Mouse (Mus musculus) CH12.LX (cell line): ENCODE measurements around the gene Gm20388. TPM values are rescaled to one million over a fixed set of nuclear protein-coding genes. Genes with fewer than 3 reads are reported as not detected.

Source experiments
- DNase-seq: peaks from one replicate; pipeline ENCODE4 v3.0.0-alpha.2; 2013; ENCODE audit errors: extremely low read depth
- H3K27ac ChIP-seq: 2 replicates; pipeline ENCODE4 v1.5.1; 2012; ENCODE audit warnings: low read depth, mild to moderate bottlenecking, control low read depth, moderate library complexity; ENCODE audit not compliant: insufficient read depth
- H3K27me3 ChIP-seq: replicated peaks from 2 replicates; pipeline ENCODE3; 2012; ENCODE audit warnings: inconsistent platforms
- H3K36me3 ChIP-seq, 2 experiments: replicated peaks in 1 of 2; 2 replicates each; pipeline versions ENCODE3 to v1.6.1; 2012; ENCODE audit warnings: inconsistent platforms in 1 of 2, low read length in 1 of 2, mild to moderate bottlenecking in 1 of 2, mixed read lengths in 1 of 2, moderate library complexity in 1 of 2; ENCODE audit not compliant: control insufficient read depth in 1 of 2, insufficient read depth in 1 of 2
- H3K4me1 ChIP-seq, 2 experiments: 2 replicates each; pipeline ENCODE4 v1.6.1; 2012; ENCODE audit warnings: inconsistent platforms in 1 of 2, moderate library complexity in 1 of 2; ENCODE audit not compliant: insufficient read depth in 2 of 2, control insufficient read depth in 1 of 2
- H3K4me2 ChIP-seq: 2 replicates; pipeline ENCODE4 v1.6.1; 2012; ENCODE audit warnings: low read depth, mild to moderate bottlenecking, control low read depth; ENCODE audit not compliant: poor library complexity, insufficient read depth, severe bottlenecking
- H3K4me3 ChIP-seq, 3 experiments: fragments of 150-350 bp in 1 of 3; sonication (generic) in 1 of 3; replicated peaks in 1 of 3; 2 replicates each; pipeline versions ENCODE3 to v1.5.1; 2011 to 2012; ENCODE audit warnings: low read depth in 2 of 3, low read length in 2 of 3, mild to moderate bottlenecking in 2 of 3, moderate library complexity in 2 of 3, control low read depth in 1 of 3, improper control_type of control experiment in 1 of 3, inconsistent platforms in 1 of 3, mixed read lengths in 1 of 3; ENCODE audit not compliant: poor library complexity in 1 of 3
- H3K79me2 ChIP-seq: replicated peaks from 2 replicates; pipeline ENCODE4 v1.6.1; 2012; ENCODE audit warnings: mild to moderate bottlenecking, moderate library complexity; ENCODE audit not compliant: control insufficient read depth, poor library complexity, insufficient read depth, severe bottlenecking; ENCODE audit errors: extremely low read depth
- H3K9ac ChIP-seq: 2 replicates; pipeline ENCODE4 v1.6.1; 2012; ENCODE audit warnings: low read depth, mild to moderate bottlenecking, control low read depth, moderate library complexity; ENCODE audit not compliant: insufficient read depth
- H3K9me3 ChIP-seq: replicated peaks from 2 replicates; pipeline ENCODE3; 2012; ENCODE audit warnings: low read length, inconsistent platforms, mixed read lengths
- BHLHE40 ChIP-seq: IDR thresholded peaks from 2 replicates; pipeline ENCODE4 v1.6.1; 2011; ENCODE audit warnings: mild to moderate bottlenecking, low read depth, low read length, improper control_type of control experiment
- CHD1 ChIP-seq: IDR thresholded peaks from 2 replicates; pipeline ENCODE4 v1.6.1; 2012; ENCODE audit warnings: low read depth, low read length, improper control_type of control experiment, inconsistent platforms
- CTCF ChIP-seq, 2 experiments: IDR thresholded peaks in 1 of 2; conservative IDR thresholded peaks in 1 of 2; 2 replicates each; pipeline ENCODE4 v1.5.1; 2011 to 2012; ENCODE audit warnings: low read depth in 2 of 2, low read length in 2 of 2, improper control_type of control experiment in 1 of 2, inconsistent platforms in 1 of 2, mild to moderate bottlenecking in 1 of 2, moderate library complexity in 1 of 2
- E2F4 ChIP-seq: IDR thresholded peaks from 2 replicates; pipeline ENCODE4 v1.6.1; 2011; ENCODE audit warnings: low read depth, low read length, improper control_type of control experiment; ENCODE audit not compliant: insufficient replicate concordance
- ELF1 ChIP-seq: IDR thresholded peaks from 2 replicates; pipeline ENCODE4 v1.6.1; 2014; ENCODE audit warnings: low read depth, mild to moderate bottlenecking, inconsistent platforms, low read length, improper control_type of control experiment
- EP300 ChIP-seq: IDR thresholded peaks from 2 replicates; pipeline ENCODE4 v1.6.1; 2011; ENCODE audit warnings: low read length, improper control_type of control experiment
- ETS1 ChIP-seq: conservative IDR thresholded peaks from 2 replicates; pipeline ENCODE4 v1.6.1; 2012; ENCODE audit warnings: low read depth, mild to moderate bottlenecking, inconsistent platforms, low read length, improper control_type of control experiment, moderate library complexity
- IRF4 ChIP-seq: IDR thresholded peaks from 2 replicates; pipeline ENCODE4 v1.6.1; 2014; ENCODE audit warnings: low read depth, mild to moderate bottlenecking, inconsistent platforms, low read length, improper control_type of control experiment
- JUN ChIP-seq: IDR thresholded peaks from 2 replicates; pipeline ENCODE4 v1.6.1; 2011; ENCODE audit warnings: low read depth, mild to moderate bottlenecking, low read length, improper control_type of control experiment, moderate library complexity; ENCODE audit not compliant: insufficient read depth
- JUND ChIP-seq: conservative IDR thresholded peaks from 2 replicates; pipeline ENCODE4 v1.6.1; 2011; ENCODE audit warnings: low read depth, low read length, improper control_type of control experiment
- KAT2A ChIP-seq: IDR thresholded peaks from 2 replicates; pipeline ENCODE4 v1.6.1; 2012; ENCODE audit warnings: low read length, improper control_type of control experiment, inconsistent platforms; ENCODE audit not compliant: insufficient replicate concordance
- MAFK ChIP-seq: IDR thresholded peaks from 2 replicates; pipeline ENCODE4 v1.6.1; 2011; ENCODE audit warnings: low read length, improper control_type of control experiment; ENCODE audit not compliant: insufficient replicate concordance
- MAX ChIP-seq: IDR thresholded peaks from 2 replicates; pipeline ENCODE4 v1.6.1; 2011; ENCODE audit warnings: low read length, improper control_type of control experiment
- MAZ ChIP-seq: IDR thresholded peaks from 2 replicates; pipeline ENCODE4 v1.6.1; 2012; ENCODE audit warnings: low read depth, mild to moderate bottlenecking, inconsistent platforms, low read length, improper control_type of control experiment, moderate library complexity
- NRF1 ChIP-seq: IDR thresholded peaks from 2 replicates; pipeline ENCODE4 v1.6.1; 2014; ENCODE audit warnings: low read depth, mild to moderate bottlenecking, inconsistent platforms, low read length, improper control_type of control experiment, moderate library complexity
- PAX5 ChIP-seq: IDR thresholded peaks from 2 replicates; pipeline ENCODE4 v1.6.1; 2012; ENCODE audit warnings: low read length, inconsistent platforms, mixed read lengths
- POLR2A ChIP-seq: IDR thresholded peaks from 2 replicates; pipeline ENCODE4 v1.6.1; 2011; ENCODE audit warnings: low read depth, mild to moderate bottlenecking, improper control_type of control experiment, low read length
- RAD21 ChIP-seq: IDR thresholded peaks from 2 replicates; pipeline ENCODE4 v1.6.1; 2011; ENCODE audit warnings: low read depth, mild to moderate bottlenecking, low read length, improper control_type of control experiment, moderate library complexity
- TCF12 ChIP-seq: IDR thresholded peaks from 2 replicates; pipeline ENCODE4 v1.6.1; 2014; ENCODE audit warnings: low read depth, mild to moderate bottlenecking, inconsistent platforms, low read length, improper control_type of control experiment
- UBTF ChIP-seq: IDR thresholded peaks from 2 replicates; pipeline ENCODE4 v1.6.1; 2012; ENCODE audit warnings: low read depth, mild to moderate bottlenecking, inconsistent platforms, low read length, improper control_type of control experiment, moderate library complexity
- USF1 ChIP-seq: IDR thresholded peaks from 2 replicates; pipeline ENCODE4 v1.6.1; 2014; ENCODE audit warnings: low read depth, mild to moderate bottlenecking, inconsistent platforms, low read length, improper control_type of control experiment
- ZKSCAN1 ChIP-seq: IDR thresholded peaks from 2 replicates; pipeline ENCODE4 v1.6.1; 2012; ENCODE audit warnings: low read depth, inconsistent platforms, low read length, improper control_type of control experiment, borderline replicate concordance
- ZMIZ1 ChIP-seq: IDR thresholded peaks from 2 replicates; pipeline ENCODE4 v1.6.1; 2012; ENCODE audit warnings: low read depth, mild to moderate bottlenecking, inconsistent platforms, low read length, improper control_type of control experiment
- dilution Hi-C: fragments of 300-500 bp; cut with MboI; formaldehyde crosslinking; loops from 2 replicates; pipeline ENCODE4 v1.14.3; 2020; ENCODE audit warnings: low sequenced_read_pairs; ENCODE audit not compliant: extremely low pct_unique_long_range_greater_than_20kb, extremely low pct_ligation_motif_present
- in situ Hi-C: fragments of 300-500 bp; cut with MboI; formaldehyde crosslinking; loops from 3 replicates; pipeline ENCODE4 v1.14.3; 2019; ENCODE audit warnings: low sequenced_read_pairs, low pct_ligation_motif_present, low pct_unique_long_range_greater_than_20kb, mixed read lengths
- polyA plus RNA-seq: library from polyadenylated mRNA; unstranded; fragments of >175 nt; gene quantifications from 2 replicates; pipeline ENCODE4 v1.2.1, GENCODE M21; 2012; ENCODE audit warnings: low read depth; ENCODE audit not compliant: insufficient read length
- total RNA-seq, 2 experiments: library from RNA; depleted of rRNA; stranded (reverse); fragments of 300-350 nt in 1 of 2; fragments of >200 nt in 1 of 2; gene quantifications; 2 replicates each; pipeline ENCODE4 v1.2.3; 2012 to 2014

Gm20388 gene
- total and polyA plus RNA-seq, 3 experiments: 14.8 to 26.3 (median 22.2) TPM

DNA sequence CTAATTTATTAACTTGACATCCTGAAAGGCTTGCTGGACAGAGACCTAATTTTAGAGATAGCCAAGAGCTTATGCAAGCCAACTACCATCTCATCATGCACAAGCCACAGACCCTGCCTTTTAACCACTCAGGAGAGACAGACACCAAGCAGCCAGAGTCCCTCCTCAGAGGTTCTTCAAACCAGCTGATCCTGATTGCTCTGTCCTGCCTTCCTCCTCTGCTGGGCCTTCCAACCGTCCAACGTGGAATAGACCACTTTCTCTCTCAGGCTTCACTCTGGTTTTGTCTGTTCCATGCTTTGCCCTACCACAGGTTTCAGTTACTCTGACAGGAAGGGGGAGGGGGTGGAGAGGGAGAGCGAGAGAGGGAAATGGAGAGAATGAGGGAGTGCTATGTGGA is 3006.1 kb downstream of the Gm20388 start:
- Histone ChIP-seq H3K27ac (no peak overlapping the region), H3K9ac (no peak overlapping the region), H3K4me2 (no peak overlapping the region), H3K27me3 (no peaks in the 10 kb centered on the region), H3K9me3 (no peaks in the 10 kb centered on the region), H3K4me3 (no peak overlapping the region), H3K36me3 (peaks cover 36 to 74% of the 10 kb centered on the region in 2 experiments), H3K4me1 (peaks cover 18 to 83% of the 10 kb centered on the region in 2 experiments), H3K79me2 (peaks cover 64% of the 10 kb centered on the region)
- no peak for DNase-seq
- no peak for TF ChIP-seq ZMIZ1
- no peak for TF ChIP-seq MAZ
- TF ChIP-seq NRF1: no peak
- no peak for TF ChIP-seq CTCF (conservative IDR thresholded peaks at IDR 0.05 in 1 of 2, IDR thresholded peaks at IDR 0.05 in 1 of 2; ENCODE audit: low read depth in 2 of 2, low read length in 2 of 2)
- no peak for TF ChIP-seq ELF1
- no peak for TF ChIP-seq MAFK
- TF ChIP-seq IRF4: no peak
- no peak for TF ChIP-seq UBTF
- TF ChIP-seq TCF12: no peak
- no peak for TF ChIP-seq JUN
- no peak for TF ChIP-seq PAX5
- no peak for TF ChIP-seq ETS1
- TF ChIP-seq EP300: no peak
- TF ChIP-seq USF1: no peak
- TF ChIP-seq POLR2A: no peak
- no peak for TF ChIP-seq RAD21
- no peak for TF ChIP-seq ZKSCAN1
- TF ChIP-seq E2F4: no peak
- TF ChIP-seq KAT2A: no peak
- TF ChIP-seq JUND: no peak
- in situ Hi-C loops (no loop called here), dilution Hi-C loops (no loop called here)

DNA sequence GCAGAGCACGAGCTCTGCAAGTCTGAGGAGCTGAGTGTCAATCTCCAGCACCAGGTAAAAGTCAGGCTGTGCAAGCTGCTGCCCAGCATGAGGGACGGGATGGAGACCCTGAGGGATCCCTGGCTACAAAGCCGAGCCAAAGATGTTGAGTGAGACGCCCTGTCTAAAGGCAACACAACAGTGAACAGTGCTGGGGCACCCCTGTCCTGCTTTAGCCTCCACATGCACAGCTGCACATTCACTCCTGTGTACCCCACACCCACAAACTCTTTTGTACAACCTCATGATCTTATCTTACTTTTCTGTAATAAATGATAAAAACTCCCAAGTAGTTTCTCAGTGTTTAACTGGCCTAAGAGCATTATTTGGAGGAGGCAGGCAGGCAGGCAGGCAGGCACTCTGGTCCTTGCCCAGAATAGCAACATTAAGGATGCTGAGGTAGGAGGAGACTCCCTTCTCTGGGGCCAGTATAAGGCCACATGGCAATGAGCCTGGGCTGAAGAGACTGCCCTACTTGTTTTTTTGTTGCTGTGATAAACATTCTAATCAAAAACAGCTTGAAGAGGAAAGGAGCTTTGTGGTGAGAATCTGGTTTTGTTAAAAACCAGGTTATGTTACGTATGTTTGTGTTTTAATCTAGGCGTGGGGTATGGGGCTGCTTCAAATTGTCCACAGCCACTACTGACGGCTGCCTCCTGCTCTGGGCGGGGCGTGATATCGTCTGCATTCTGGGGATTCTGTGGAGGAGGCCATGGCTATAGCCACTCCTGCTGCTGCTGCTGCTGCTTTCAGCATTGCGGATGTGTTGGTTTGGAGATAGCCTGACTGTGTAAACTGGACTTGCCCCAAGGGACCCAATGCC is 3007.1 kb downstream of the Gm20388 start:
- Histone ChIP-seq H3K27me3 (no peaks in the 10 kb centered on the region), H3K4me3 (no peak overlapping the region), H3K79me2 (peaks cover 70% of the 10 kb centered on the region), H3K4me1 (peaks cover 18 to 86% of the 10 kb centered on the region in 2 experiments), H3K9ac (no peak overlapping the region), H3K27ac (no peak overlapping the region), H3K36me3 (peaks cover 29 to 70% of the 10 kb centered on the region in 2 experiments), H3K9me3 (no peaks in the 10 kb centered on the region), H3K4me2 (no peak overlapping the region)
- in situ Hi-C loops: no loop called here
- no peak for DNase-seq
- TF ChIP-seq CHD1: no peak
- no peak for TF ChIP-seq IRF4
- no peak for TF ChIP-seq MAX
- no peak for TF ChIP-seq JUND
- TF ChIP-seq BHLHE40: no peak
- dilution Hi-C loops: no loop called here
